Mouse (Mus musculus) WW6 (cell line): ENCODE measurements around the gene Xirp1.

Experiments
- DNase-seq: peaks from one replicate; pipeline ENCODE4 v3.0.0-alpha.2; 2013; ENCODE audit warnings: low read depth, low spot score

Xirp1 gene

DNA sequence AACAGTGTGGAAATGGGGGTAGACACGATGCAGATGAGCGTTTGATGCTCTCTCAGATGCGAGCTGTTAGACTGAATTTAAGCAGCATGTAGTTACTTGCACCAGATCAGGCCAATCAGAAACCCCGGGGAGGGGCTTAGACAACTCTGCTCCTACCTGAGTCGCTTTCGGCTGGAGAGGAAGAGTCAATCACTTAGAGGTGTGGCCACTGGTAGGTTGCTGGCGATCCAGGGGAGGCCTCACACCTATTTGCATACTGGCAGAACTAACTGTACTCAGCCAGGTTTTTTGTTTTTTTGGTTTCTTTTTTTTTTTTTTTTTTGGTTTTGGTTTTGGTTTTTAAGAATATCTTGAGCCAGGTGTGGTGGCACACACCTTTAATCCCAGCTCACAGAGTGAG, 35.1 kb downstream of the Xirp1 start:
- no peak for DNase-seq

DNA sequence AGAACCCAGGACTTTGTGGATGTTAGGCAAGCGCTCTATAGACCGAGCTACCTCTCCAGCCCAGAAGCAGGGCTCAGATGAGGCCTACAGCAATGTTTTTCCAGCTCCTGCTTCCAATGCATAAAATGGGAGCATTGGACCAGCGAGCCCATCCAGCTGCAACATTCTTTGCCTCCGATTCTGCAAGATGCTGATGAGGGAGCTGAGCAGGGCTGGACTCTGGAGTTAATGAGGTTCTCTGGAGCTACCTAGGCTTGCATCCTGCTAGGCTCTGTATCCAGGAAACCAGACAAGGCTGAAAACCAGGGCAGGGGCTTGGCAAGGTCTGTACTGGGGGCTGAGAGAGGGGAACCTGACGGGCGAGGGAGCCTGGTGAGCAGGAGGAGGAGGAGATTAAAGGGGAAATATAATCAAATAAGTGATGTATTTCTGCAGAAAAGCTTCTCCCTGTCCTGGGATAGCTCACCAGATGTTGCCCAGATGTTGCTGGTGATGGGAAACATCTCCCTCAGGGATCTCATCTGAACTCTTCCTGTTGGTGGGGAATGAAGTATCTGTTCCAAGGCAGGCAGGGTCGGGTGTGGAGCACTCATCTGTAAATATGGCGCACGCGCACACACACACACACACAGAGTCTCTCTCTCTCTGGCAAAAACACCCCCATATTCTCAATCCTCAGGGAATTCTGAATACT, 37.4 kb downstream of the Xirp1 start:
- no peak for DNase-seq

DNA sequence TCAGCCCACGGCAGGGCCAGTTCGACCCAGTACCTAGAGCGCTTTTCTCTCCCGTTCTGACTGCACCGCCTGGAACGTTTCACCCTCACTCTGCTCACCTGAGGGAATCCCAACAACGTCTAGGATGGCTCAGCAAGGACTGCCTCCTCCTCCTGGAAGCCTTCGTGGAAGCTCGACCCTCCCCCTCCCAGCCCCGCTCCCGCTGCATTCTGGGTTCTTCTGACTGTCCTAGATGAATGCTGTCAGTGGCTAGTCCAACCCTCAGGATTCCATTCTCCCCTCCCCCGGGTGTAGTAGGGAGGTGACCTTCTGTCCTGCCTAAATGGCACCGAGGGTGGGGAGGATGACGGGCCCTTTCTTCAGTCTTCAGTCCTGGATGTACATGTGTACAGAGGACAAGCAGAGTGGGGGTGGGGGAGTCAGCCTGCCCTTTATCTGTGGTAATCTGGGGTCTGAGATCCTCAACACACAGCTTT, 38.8 kb downstream of the Xirp1 start, which contains the start of gene Csrnp1:
Gene Csrnp1 (minus strand): TSS at position 123 of the 476 bp plus-strand sequence.
- DNase-seq = no peak

DNA sequence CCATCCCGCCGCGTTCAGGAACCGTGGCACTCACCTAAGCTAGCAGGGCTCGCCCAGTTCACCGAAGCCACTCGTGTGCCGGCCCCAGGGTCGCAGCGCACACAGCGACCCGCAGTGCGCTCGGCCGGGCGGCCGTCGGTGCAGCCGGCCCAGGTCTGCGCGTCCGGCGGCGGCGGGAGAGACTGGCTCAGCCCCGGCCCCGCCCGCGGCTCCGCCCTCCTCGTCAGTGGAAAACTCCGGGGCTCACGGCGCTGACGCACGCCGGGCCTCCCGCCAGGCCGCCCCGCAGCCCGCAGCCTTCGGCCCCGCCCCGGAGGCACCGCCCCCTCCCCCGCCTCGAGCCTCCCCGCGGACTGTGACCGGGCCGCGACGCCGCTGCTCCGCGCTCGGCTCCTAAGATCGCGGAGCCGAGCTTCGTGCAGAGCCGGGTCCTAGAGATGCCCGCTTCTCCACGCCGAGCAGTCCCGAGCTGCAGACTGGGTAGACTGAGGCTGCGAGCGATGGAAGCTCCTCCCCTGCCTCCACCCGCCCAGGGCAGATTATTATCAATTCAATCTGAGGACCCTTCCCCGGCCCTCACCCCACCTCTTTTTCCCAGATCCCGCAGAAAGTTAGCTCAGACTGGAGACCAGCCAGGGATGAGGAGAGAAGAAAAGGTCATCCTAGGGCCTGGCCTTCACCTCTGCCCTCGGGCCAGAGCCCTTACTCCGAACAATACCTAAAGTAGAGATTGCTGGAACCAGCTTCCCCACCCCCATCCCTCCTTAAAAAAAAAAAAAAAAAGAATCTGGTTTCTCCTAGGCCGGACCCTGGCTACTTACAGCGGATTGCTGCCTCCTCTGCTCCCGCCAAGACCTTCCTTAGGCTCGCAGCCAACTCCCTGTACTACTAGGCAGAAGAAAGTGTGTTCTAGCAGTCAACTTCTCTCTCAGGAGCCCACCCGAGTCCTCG, 39.5 kb downstream of the Xirp1 start:
- DNase-seq = no peak

DNA sequence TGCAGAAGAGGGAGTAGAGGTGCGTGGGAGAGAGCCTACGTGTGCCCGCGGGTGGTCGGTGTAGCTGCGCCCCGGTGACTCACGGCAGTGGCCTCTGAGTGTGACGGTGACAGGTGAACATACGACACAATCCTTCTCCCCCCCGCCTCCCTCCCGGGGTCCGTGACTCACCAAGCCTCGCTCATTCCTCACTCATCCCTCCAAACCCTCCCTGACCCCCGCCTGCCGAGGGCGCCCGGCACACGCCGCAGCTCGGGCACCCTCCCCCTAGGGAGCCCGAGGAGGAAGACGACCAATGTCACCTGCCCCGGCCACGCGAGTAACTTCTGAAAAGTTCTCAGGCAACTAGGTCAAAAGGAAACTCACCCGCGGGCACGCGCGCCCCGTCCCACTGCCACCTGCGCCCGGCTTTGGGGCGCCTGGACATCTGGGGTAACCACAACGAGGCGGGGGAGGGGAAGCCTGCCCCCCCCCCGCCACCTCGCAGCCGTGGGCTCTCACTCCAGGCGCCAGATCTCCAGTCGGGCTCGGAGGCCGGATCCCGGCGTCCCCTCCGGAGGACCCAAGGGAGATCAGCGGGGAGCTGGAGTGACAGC, 40.3 kb downstream of the Xirp1 start:
- no peak for DNase-seq

DNA sequence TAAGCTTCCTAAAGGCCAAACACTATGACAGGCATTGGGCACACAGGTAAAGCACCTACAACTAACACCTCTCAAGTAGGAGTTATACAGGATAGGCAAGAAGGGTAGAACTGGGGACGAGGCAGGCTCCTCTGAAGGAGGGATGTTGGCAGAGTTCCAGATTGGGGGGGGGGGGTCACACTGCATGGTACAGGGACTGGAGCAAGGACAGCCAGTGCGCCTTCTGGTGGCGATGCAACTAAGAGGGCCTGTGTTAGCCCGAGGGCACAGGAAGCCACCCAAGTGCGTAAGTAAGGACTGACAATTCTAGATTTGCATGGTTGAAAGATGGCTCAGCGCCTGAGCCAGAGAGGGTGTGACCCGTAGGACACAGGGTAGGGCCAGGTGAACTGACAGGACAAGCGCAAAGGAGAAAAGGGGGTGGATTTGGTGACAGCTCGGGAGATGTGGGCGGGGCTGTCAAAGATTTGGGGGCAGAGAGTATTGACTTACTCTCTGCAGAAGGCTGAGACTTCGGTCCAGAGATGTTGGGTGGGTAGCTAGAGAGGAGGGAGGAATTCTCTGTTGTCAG, 41.1 kb downstream of the Xirp1 start:
- no peak for DNase-seq

DNA sequence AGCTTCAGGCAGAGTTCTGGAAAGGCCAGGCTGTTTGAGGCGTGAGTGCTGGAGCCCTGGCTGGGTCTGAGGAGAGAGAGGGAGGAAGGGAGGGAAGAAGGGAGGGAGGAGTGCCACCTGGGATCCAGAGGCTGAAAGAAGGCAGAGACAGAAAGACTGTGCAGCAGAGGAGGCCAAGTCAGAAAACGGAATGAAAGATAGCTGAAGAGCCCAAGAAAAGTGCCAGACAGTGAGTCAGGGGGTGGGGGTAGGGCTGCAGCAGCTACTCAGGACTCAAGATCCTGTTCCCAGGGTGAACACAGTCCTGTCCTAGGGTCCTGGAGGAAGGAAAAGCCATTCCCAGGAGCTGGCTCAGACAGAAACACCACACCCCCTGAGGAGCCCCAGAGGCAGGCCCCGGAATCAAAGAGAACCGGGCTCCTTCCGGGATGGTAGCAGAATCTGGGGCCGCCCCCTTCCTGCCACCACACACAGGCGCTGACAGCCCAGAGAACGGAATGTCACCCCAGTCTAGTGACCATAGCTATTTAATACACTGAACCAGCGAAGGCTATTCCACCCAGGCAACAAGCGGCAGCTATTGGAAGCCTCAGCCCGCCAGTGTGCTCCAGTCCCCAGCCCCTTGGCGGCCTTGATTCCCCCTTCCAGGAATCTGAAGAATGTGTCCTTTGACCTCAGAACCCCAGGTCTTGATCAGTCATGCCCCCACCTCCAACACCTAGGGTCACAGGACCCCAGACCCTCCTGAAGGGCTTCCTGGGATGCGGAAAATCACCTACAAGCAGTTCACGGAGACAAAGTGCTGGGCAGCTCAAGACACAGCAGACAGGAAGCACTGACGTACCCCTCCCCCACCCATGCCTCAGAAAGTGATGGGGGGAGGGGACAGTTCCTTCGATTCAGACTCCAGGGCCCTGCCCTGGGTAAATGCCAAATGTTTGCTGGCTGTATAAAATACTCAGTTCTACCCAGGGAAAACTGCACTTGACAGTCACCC, 41.9 kb downstream of the Xirp1 start:
- no peak for DNase-seq

DNA sequence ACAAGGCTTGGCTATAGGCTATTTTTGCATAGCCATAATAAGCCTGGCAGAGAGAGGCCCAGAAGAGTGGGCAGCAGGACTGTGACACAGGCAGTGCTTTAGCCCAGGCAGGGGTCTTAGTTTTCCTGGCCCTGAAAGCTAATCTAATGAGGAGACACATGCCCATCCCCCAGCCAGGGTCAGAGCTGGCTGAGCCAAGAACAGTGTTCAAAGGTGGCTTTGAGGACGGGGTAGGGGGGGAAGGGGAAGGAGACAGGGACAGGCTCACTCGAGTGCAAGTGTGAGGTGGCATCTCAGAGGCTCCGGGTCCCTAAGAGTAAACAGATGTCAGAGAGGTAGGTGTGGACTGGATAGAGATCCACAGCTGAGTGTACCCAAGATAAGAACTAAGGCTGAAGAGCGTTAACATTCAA, 42.6 kb downstream of the Xirp1 start:
- no peak for DNase-seq

DNA sequence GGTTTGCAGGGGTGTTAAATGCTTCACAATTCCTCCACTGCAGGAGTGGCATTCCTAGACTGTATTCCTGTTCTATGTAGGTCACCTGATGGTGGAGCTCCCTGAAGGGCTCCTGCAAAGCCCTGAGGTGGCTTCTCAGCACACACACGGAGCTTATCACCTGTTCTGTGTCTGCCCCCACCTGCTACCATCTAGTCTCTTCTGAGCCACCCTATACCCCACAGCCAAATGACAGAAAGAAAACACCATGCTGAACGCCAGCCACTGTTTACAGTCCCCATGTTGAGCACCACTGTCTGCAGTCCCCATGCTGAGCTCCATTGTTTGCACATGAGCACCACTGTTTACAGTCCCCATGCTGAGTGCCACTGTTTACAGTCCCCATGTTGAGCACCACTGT, 43.6 kb downstream of the Xirp1 start:
- no peak for DNase-seq

DNA sequence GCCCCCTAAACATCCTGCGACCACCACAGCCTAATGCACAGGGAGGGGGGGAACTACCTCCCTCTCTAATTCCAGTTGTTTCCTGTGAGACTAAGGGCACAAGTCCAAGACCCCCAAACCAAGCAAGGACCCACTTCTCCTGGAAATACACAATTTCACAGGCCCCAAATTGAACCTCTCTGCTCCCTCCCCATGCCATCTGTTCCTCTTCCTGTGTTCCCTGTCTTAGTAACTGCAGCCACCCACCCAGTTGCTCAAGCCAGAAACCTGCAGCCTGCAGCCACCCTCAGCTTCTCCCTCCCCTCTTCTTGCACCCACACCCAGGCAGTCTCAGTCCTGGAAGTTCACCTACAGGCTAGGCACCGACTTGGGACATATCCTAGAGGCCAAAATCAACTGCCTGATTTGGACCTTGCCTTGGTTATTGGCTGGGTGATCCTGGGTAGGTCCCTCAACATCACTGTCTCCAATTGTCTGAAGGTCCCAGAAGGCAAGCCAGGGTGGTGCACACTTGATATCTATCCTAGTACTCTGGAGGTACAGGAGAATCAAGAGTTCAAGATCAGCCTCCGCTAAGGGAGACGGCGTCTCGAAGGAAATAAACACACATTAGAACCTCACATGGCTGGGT, 44.5 kb downstream of the Xirp1 start:
- no peak for DNase-seq

DNA sequence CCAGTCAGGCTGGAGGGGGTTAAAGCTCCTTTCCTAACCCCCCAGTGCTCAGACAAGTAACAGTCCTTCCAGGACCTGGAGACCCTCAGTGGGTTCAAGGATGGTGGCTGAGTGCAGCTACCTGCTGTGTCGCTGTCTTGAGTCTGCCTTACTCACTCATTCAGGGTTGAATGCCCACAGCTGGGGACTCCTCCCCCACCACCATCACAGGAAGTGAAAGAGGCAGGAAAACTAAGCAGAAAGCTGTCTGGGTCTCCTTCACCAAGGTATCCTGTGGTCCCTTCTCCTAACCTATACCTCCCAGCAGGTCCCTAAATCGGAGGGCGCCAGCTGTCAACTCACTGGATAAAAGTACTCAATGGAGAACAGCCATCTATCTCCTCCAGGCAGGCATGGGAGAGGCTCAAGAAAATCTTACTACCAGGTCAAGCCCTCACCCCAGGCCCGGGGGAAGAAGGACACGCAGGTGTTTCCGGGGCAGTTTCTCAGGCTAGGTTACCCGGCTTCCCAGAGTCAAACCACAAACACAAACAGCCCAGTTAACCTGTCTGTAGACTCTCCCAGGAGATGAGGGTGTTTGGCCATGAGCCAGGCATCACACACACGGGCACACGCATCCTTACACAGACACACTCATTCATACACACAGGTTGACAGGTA, 45.1 kb downstream of the Xirp1 start:
- no peak for DNase-seq

DNA sequence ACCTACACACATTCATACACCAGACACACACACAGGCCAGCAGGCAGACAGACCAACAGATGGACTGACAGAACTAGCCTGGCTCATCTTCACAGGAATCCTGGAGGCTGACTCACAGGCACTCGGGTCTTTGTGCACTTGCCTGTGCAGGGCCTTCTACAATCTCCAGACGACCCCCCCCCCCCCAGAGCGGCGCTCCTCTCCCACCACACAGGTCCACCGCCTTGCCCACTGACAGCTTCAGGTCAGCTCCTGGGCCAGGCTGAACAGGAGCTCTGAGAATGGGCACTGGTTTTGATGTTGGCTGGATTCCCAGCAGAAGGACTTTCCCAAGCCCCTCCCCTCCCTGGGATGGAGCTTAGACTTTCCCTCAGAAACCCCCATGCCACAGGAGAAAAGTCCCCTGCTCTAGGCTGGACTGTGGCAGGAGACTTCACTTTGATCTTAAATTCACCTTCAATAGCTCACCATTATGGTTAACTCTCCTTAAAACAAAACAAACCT, 45.8 kb downstream of the Xirp1 start:
- no peak for DNase-seq

DNA sequence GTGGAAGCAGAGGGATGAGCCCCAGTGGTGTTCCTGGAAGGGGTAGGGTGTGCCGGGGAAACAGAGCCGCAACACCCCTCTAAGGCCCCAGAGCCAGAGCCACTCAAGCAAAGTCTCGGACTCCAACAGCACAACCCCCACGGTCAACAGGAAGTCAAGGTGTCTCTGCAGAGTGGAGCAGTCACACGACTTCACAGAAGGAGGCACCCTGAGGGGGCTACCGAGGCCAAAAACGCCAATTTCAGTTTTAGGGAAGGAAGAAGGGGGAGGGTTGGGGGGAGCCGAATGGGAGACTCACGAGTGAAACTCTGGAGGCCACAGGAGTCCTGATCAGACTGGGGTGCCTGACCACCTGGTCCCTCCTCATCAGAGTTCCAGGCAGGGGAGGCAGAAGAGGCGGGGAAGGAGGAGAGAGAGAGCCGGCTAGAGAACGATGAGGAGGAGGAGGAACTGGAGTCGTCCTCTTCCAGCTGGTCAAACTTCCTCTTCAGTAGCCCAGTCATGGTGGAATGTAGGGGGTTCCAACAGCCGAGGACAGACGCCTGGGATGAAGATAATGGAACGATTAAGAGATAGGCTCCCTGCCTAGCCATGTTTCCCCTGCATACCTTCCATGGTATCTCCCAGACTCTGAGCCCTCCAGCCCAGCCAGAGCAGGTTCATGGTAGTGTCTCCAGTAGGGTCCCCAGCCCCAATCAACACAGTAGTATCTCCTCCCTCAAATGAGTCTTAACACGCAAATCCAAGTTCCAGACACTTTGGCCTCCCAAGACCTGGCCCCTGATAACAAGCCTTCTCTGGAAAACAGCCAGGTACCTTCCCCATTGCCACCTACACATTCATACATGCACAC, 46.5 kb downstream of the Xirp1 start:
- DNase-seq = no peak

DNA sequence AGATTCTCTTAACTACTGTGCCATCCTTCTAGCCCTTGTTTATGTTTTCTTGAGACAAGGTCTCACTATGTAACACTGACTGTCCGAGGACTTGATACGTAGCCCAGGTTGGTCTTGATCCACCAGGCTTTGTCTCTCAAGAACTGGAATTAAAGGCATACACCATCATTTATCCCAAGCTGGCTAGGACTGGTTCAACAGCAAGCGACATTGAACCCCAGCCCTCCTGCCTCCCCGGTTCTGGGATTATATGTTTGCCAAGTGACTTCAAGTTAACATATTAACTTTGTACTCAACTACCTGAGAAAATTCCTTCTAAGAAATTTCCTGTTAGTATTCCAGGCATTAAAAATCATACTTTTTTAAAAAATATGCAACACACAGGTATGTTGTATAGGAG, 48.1 kb downstream of the Xirp1 start:
- DNase-seq = no peak

DNA sequence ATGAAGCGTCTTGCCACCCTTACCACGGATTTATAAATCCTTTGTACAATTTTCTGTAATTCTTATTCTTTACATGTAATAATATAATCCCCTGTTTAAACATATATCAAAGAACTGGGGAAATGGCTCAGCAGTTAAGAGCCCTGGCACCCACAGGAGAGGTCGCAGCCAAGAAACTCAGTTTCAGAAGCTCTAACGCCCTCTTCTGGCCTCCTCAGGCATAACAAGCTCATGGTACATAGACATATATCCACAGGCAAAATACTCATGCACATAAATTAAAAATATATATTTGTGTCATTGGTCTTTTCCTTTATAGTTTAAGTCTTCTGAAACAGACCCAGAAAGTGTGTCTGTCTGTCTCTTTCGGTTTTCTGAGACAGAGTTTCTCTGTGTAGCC, 48.8 kb downstream of the Xirp1 start:
- DNase-seq = no peak

DNA sequence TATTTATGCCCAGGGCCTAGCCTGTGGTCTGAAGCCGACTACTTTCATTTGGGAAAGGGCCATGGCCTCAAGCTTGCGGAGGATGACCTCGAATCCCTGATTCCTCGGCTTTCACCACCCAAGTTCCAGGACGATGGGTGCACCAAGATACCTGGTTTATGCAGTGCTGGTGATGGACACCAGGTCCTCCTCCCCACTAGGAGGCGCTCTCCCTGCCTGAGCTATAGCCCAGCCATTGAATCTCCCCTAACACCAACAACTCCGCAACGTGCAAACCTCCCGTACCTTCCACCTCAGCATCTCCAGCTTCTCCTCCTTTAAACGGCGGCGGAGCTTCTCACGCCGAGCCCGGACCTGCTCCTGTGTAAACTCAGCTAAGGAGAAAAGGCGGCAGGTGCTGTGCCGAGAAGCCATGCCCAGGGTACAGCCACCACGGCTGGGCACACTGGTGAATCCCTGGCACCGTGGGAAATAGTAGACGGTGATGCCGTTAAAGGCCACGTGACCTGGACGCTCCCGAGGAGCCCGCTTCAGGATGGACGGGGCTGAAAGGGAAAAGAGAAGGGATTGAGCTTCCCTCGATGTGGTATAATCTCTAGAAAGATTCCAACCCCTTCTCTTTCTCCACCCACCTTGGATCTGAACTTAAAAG, 49.4 kb downstream of the Xirp1 start:
- DNase-seq = no peak

DNA sequence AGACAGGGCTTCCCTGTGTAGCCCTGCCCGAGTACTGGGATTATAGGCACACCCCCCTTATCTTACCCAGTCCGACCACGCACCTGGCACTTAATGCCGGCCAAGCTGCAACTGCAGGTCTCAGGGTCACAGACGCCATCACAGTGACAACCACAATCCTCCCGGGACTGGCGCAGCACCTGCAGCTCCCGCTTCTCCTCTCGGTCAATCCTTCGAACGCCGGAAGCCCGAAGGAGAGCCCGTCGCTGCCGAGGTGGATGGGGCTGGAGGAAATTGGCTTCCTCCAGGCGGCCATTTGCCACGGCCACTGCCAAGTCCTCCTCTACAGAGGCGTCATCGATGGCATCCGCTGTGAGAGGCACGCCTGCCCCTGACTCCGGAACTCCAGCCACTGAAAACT, 50.1 kb downstream of the Xirp1 start:
- no peak for DNase-seq

DNA sequence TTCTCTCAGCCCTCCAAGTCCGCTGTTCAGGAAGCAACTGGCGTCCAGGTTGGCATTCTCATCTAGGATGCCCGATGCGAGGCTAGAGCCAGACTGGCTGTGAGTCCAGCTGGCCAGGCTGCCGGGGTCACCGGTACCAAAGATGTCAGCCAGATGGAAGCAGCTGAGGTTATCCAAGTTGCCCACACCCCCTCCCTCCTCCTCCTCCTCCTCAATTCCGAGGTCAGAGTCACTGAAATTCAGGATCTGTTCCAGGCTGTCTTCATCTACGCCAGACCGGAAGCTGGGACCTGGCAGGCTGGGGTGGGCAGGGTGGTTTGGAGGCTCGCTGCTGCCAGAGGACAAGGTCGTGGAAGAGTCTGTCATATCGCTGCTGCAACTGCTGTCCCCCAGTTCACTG, 50.8 kb downstream of the Xirp1 start:
- DNase-seq = no peak
